Mouse (Mus musculus): ENCODE results near the gene Exoc3. TPM values are rescaled to one million over a fixed set of nuclear protein-coding genes. Genes with fewer than 3 reads are reported as not detected.

Gene Exoc3
- total RNA-seq, 2 experiments from 2014 or later = 30.3 to 31.8 TPM

DNA sequence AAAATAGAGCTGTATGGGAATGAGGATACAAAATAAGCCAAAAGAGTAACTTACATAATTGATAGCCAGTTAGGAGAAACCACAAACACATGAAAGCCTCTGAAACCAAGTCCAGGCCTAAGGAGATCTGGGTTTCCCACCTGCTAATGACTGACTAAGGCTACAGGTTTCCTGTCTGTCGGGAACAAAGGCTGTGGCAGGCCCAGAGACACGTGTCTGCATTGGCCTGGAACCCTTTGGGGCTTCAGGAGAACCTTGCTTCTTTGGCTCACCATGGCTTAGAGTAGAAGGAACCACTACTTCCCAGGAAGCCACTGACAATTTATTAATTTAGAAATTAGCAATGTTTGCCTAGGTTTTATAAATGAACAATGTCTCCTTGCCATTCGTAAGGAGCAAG lies 65.2 kb downstream of the Exoc3 start:
- ATAC-seq (replicated peaks; ENCODE audit: low FRiP score, low TSS enrichment, poor library complexity, severe bottlenecking) = no peak

GRCm38 (mm10) chr13:74140793-74141192 lies 67.7 kb downstream of the Exoc3 start:
- ATAC-seq (replicated peaks; ENCODE audit: low FRiP score, low TSS enrichment, poor library complexity, severe bottlenecking) = no peak

- no peak for ATAC-seq (replicated peaks; ENCODE audit: low FRiP score, low TSS enrichment, poor library complexity, severe bottlenecking)
Measured at GRCm38 (mm10) chr13:74138906-74139647, 69.5 kb downstream of the Exoc3 start.

DNA sequence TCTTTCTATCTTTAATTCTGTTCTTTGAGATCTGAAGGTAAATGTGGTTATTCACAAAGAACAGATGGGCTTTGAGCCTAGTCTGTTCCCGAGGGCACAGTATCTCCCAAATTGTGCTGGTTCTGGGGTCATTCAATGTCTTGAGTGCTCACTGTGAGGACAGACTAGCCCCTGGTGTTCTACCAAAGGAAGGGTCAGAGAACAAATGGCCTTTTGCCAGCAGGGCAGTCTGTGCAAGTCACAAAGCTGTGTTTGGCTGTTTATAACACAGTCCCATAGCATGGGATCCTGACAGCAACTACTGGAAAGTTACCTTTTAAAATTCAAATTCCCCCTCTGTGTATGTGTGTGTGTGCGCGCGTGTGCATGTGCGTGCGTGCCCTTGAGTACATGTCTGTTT lies 78.6 kb downstream of the Exoc3 start:
- no peak for ATAC-seq (replicated peaks; ENCODE audit: low FRiP score, low TSS enrichment, poor library complexity, severe bottlenecking)

DNA sequence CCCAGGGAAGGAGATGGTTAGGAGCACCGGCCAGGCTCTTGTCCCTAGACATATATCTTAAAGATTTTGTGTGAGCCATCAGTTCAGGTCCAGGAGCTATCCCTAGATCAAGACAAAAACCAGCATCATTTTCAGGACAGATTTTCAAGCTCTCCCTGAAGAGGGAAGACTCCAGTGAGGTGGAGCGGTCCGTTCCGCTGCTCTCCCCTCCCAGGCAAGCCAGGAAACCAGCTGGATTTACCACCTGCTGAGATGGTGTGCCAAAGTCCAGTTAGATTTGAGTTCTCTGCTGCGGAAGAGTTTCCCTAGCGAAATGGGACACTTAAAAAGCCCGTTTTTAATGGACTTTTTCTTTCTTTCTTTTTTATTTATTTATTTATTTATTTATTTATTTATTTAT lies 81.0 kb downstream of the Exoc3 start:
- no peak for ATAC-seq (replicated peaks; ENCODE audit: low FRiP score, low TSS enrichment, poor library complexity, severe bottlenecking)

DNA sequence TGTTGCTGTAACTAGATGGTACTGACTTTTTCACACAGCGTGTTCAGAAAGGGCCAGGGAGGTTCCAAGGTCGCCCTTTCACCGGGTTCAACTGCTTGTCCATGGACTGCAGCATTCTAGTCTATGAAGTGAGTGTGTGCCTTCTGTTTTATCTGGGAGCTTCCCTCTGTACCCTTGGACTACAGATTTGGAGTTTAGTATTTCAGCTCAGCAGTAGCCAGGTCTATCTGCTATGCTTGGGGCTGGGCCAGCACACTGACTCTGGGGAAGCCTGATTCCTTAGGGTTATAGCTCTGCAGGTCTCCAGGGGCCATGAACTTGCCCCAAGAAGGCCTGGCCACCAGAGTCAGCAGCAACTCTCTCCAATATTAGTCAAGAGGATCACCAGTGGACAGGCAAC lies 85.9 kb downstream of the Exoc3 start:
- ATAC-seq (replicated peaks; ENCODE audit: low FRiP score, low TSS enrichment, poor library complexity, severe bottlenecking) = no peak

DNA sequence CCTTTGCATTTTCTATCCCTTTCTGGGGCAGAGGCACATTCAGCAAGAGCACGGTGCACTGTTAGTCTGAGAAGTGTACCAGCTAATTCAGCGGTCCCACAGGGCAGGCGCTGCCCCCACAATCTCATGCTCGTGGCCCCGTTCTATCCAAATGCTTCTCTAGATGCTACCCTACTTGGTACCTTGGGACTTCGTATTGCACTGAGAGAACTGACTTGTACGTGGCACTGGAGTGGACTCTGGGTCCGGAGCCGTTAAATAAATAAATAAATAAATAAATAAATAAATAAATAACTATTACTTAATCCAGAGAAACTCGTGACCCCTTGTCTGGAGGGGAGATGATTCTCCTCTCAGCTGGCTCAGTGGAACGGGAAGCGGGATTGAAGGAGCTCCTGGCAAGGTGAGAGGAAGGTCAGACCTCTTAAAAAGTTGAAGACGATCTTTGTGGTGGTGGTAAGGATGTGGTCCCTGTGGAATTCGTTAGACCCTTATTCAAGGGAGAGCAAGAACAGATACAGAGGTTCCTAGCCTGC lies 86.7 kb downstream of the Exoc3 start:
- no peak for ATAC-seq (replicated peaks; ENCODE audit: low FRiP score, low TSS enrichment, poor library complexity, severe bottlenecking)

- ATAC-seq (replicated peaks; ENCODE audit: low FRiP score, low TSS enrichment, poor library complexity, severe bottlenecking) = no peak
Measured at GRCm38 (mm10) chr13:74121141-74121602, 87.4 kb downstream of the Exoc3 start, which contains the start of gene Slc9a3. Slc9a3 (plus strand) TSS chr13:74121457.

Other genes with a start within 250 kb of the Exoc3 start
- gene Zdhhc11, start 244.9 kb downstream of the Exoc3 start, total RNA-seq (2014; fragmentation: Nextera tagmentation) = not detected in 2 replicates
- not detected in 2 replicates for gene Zdhhc11, start 244.9 kb downstream of the Exoc3 start, total RNA-seq (2017)
- 0.63 and 5.7 TPM in 2 replicates for gene Tppp, start 199.3 kb downstream of the Exoc3 start, total RNA-seq (2014; fragmentation: Nextera tagmentation)
- gene Tppp, start 199.3 kb downstream of the Exoc3 start, total RNA-seq (2017) = 0.15 and 0.66 TPM in 2 replicates
- gene Cep72, start 146.4 kb downstream of the Exoc3 start, total RNA-seq (2014; fragmentation: Nextera tagmentation) = 12.3 and 12.5 TPM in 2 replicates
- gene Cep72, start 146.4 kb downstream of the Exoc3 start, total RNA-seq (2017) = 6.5 and 6.7 TPM in 2 replicates
- gene Slc9a3, start 87.3 kb downstream of the Exoc3 start, total RNA-seq (2014; fragmentation: Nextera tagmentation) = not detected in 2 replicates
- gene Slc9a3, start 87.3 kb downstream of the Exoc3 start, total RNA-seq (2017) = not detected in 2 replicates
- gene Ahrr, start 83.6 kb upstream of the Exoc3 start, total RNA-seq (2014; fragmentation: Nextera tagmentation) = not detected in 2 replicates
- 0.80 TPM in 1 of 2 replicates, not detected in the other for gene Ahrr, start 83.6 kb upstream of the Exoc3 start, total RNA-seq (2017)
- 102 and 146 TPM in 2 replicates for gene Pdcd6, start 108.8 kb upstream of the Exoc3 start, total RNA-seq (2014; fragmentation: Nextera tagmentation)
- gene Pdcd6, start 108.8 kb upstream of the Exoc3 start, total RNA-seq (2017) = 107 and 126 TPM in 2 replicates
- 173 and 209 TPM in 2 replicates for gene Sdha, start 141.5 kb upstream of the Exoc3 start, total RNA-seq (2014; fragmentation: Nextera tagmentation)
- 330 and 537 TPM in 2 replicates for gene Sdha, start 141.5 kb upstream of the Exoc3 start, total RNA-seq (2017)
- 21.0 and 28.1 TPM in 2 replicates for gene Ccdc127, start 141.6 kb upstream of the Exoc3 start, total RNA-seq (2014; fragmentation: Nextera tagmentation)
- gene Ccdc127, start 141.6 kb upstream of the Exoc3 start, total RNA-seq (2017) = 41.0 and 71.2 TPM in 2 replicates
- gene Lrrc14b, start 155.3 kb upstream of the Exoc3 start, total RNA-seq (2014; fragmentation: Nextera tagmentation) = not detected in 2 replicates
- not detected in 2 replicates for gene Lrrc14b, start 155.3 kb upstream of the Exoc3 start, total RNA-seq (2017)
- 1.0 and 2.0 TPM in 2 replicates for gene Zfp72, start 182.1 kb upstream of the Exoc3 start, total RNA-seq (2014; fragmentation: Nextera tagmentation)
- gene Zfp72, start 182.1 kb upstream of the Exoc3 start, total RNA-seq (2017) = 1.6 and 7.2 TPM in 2 replicates
- gene Ftl1-ps1, start 191.0 kb upstream of the Exoc3 start, total RNA-seq (2014; fragmentation: Nextera tagmentation) = 33.0 and 41.4 TPM in 2 replicates
- 13.7 and 17.1 TPM in 2 replicates for gene Ftl1-ps1, start 191.0 kb upstream of the Exoc3 start, total RNA-seq (2017)

Measured in megakaryocyte-erythroid progenitor cell, adult 5-6 weeks (primary cell).